Mouse (Mus musculus): Measurements from ENCODE around the gene Bap1.

DNA sequence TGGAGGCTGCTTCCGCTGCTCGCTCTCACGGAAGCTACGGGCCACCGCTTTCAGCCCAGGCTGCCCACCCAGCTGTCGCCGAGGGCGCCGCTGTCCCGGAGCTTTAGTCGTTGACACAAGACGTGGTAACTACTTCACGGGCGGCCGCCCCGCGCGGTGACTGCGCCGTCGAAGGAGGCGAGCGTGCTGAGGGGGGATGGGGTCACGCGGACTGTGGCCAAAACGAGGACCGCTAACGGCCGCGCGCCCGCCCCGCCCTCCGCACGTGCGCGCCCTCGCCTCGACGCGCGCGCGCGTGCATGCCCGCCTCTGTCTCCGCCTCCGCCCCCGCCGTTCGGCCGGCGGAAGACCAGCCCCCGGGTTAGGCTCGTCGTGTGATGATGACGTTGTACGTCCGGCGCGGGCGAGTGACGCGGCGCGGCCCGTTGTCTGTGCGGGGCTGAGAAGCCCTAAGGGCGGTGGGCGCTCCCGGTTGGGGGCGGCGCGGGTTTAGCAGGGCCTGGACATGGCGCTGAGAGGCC, at the start of gene Bap1, which contains the start of gene Phf7:
- TF ChIP-seq EP300 (IDR thresholded peaks at IDR 0.05; ENCODE audit: insufficient read depth, low read depth, low read length), result 0 out of 2 replicates have a peak, but pooled peaks have one; percentile 56
- no peak for TF ChIP-seq CTCF (IDR thresholded peaks at IDR 0.05; ENCODE audit: low read depth, low read length)

All from ES-Bruce4 (cell line).